ENCODE assay signal across 8 mouse cellular contexts in genomic region chr13:24920333-24920977, GRCm38 (mm10). TPM values are rescaled to one million over a fixed set of nuclear protein-coding genes. Genes with fewer than 3 reads are reported as not detected.
DNase-seq lines count a peak whose midpoint lies in the region; ATAC-seq lines count a peak whose summit lies in the region.

No protein-coding gene starts in this region.

- H3K9me3 ChIP-seq in forebrain, embryonic 15.5 days, result no peaks in the 10 kb centered on the region
- H3K9me3 ChIP-seq in intestine, embryonic 15.5 days, result no peaks in the 10 kb centered on the region

- DNase-seq in urinary bladder, postnatal 14 days (ENCODE audit: low spot score), result peak; percentile 54
- no peak for DNase-seq in urinary bladder, postnatal 4 days (ENCODE audit: low spot score in 2 of 2)
- peak; percentile 41 for DNase-seq in c-Kit-positive CD71-negative TER-119-negative erythroid progenitor cells, embryonic 14.5 days (ENCODE audit: low read depth)
- DNase-seq in liver, result peak; percentile 27
- peak; percentile 37 to 58 for DNase-seq in natural killer cell, adult 2 months (ENCODE audit: low spot score in 2 of 2)
- peak; percentile 34 to 77 for DNase-seq in thymus, postnatal 10 days (ENCODE audit: low spot score in 2 of 2)

- no peak overlapping the region for H3K9ac ChIP-seq in forebrain, embryonic 15.5 days (replicated peaks)
- no peak overlapping the region for H3K9ac ChIP-seq in intestine, embryonic 15.5 days

- H3K4me3 ChIP-seq in forebrain, embryonic 15.5 days, result no peak overlapping the region
- no peak overlapping the region for H3K4me3 ChIP-seq in intestine, embryonic 15.5 days (replicated peaks)

- H3K4me1 ChIP-seq in forebrain, embryonic 15.5 days, result no peaks in the 10 kb centered on the region
- H3K4me1 ChIP-seq in intestine, embryonic 15.5 days (replicated peaks), result no peaks in the 10 kb centered on the region

- peaks cover 26% of the 10 kb centered on the region for H3K36me3 ChIP-seq in forebrain, embryonic 15.5 days
- H3K36me3 ChIP-seq in intestine, embryonic 15.5 days, result peaks cover 8% of the 10 kb centered on the region; the same call in 1 of the 2 replicates

- 31% methylated on average over 5 of the region's 5 CpGs for WGBS in forebrain, embryonic 15.5 days
- WGBS in intestine, embryonic 15.5 days, result 30% methylated on average over 5 of the region's 5 CpGs

- no peaks in the 10 kb centered on the region for H3K27me3 ChIP-seq in forebrain, embryonic 15.5 days
- H3K27me3 ChIP-seq in intestine, embryonic 15.5 days (replicated peaks), result no peaks in the 10 kb centered on the region

- no peak overlapping the region for H3K4me2 ChIP-seq in forebrain, embryonic 15.5 days (replicated peaks)
- H3K4me2 ChIP-seq in intestine, embryonic 15.5 days (replicated peaks), result no peak overlapping the region

- peak; percentile 96 for ATAC-seq in forebrain, embryonic 15.5 days (replicated peaks)
- ATAC-seq in intestine, embryonic 15.5 days, result peak; percentile 92

- H3K27ac ChIP-seq in forebrain, embryonic 15.5 days (replicated peaks), result no peak overlapping the region
- H3K27ac ChIP-seq in intestine, embryonic 15.5 days, result no peak overlapping the region

RNA-seq across cellular contexts. Expression of gene Aldh5a1, which starts 17.0 kb away (rescaled TPM):
- polyA plus RNA-seq in forebrain, embryonic 15.5 days (2015; fragmentation: Nextera tagmentation; extraction: Ambion mirVana), result 7.2 and 8.1 TPM in 2 replicates
- polyA plus RNA-seq in intestine, embryonic 15.5 days (2015; fragmentation: Nextera tagmentation; extraction: Ambion mirVana), result 9.6 and 10.3 TPM in 2 replicates

RNA-seq across cellular contexts. Expression of gene Gpld1, which starts 22.5 kb away (rescaled TPM):
- polyA plus RNA-seq in forebrain, embryonic 15.5 days (2015; fragmentation: Nextera tagmentation; extraction: Ambion mirVana), result 0.63 and 1.5 TPM in 2 replicates
- polyA plus RNA-seq in intestine, embryonic 15.5 days (2015; fragmentation: Nextera tagmentation; extraction: Ambion mirVana), result 2.0 and 3.1 TPM in 2 replicates

Comparison
In these comparisons a context has a peak if more than half of its experiments do, and no peak if none do; other contexts are left out.
1. DNase-seq: peak in urinary bladder, postnatal 14 days (single experiment), c-Kit-positive CD71-negative TER-119-negative erythroid progenitor cells, embryonic 14.5 days (single experiment), liver (single experiment), natural killer cell, adult 2 months (2 of 2) and thymus, postnatal 10 days (2 of 2); none in urinary bladder, postnatal 4 days (0 of 2).